Mouse (Mus musculus) myocyte (in vitro differentiated cells): ENCODE measurements around the gene Ust. TPM values are rescaled to one million over a fixed set of nuclear protein-coding genes. Genes with fewer than 3 reads are reported as not detected.

ENCODE experiments used
- H3K27me3 ChIP-seq: one replicate; pipeline ENCODE4 v1.6.1; 2011; ENCODE audit not compliant: control insufficient read depth, insufficient read depth, insufficient read length
- H3K36me3 ChIP-seq: one replicate; pipeline ENCODE4 v1.6.1; 2011; ENCODE audit not compliant: control insufficient read depth, insufficient read depth
- H3K4me2 ChIP-seq: one replicate; pipeline ENCODE4 v1.6.1; 2011; ENCODE audit warnings: low read depth, control low read depth
- H3K4me3 ChIP-seq: one replicate; pipeline ENCODE4 v1.5.1; 2011; ENCODE audit warnings: mild to moderate bottlenecking, control low read depth, moderate library complexity
- H3K79me2 ChIP-seq: one replicate; pipeline ENCODE4 v1.6.1; 2011; ENCODE audit not compliant: control insufficient read depth, insufficient read depth
- H3ac ChIP-seq: one replicate; pipeline ENCODE4 v1.6.1; 2011; ENCODE audit not compliant: control insufficient read depth, insufficient read length
- CEBPB ChIP-seq: IDR thresholded peaks from 2 replicates; pipeline ENCODE4 v1.6.1; 2011; ENCODE audit warnings: mild to moderate bottlenecking, moderate library complexity; ENCODE audit not compliant: poor library complexity, insufficient read depth, severe bottlenecking
- E2F4 ChIP-seq: IDR thresholded peaks from one replicate; pipeline ENCODE4 v1.6.1; 2011; ENCODE audit warnings: mild to moderate bottlenecking, control low read depth, moderate library complexity; ENCODE audit not compliant: insufficient read depth
- MAX ChIP-seq: IDR thresholded peaks from one replicate; pipeline ENCODE4 v1.6.1; 2011; ENCODE audit warnings: low read depth, mild to moderate bottlenecking, control low read depth
- MYOD1 ChIP-seq, 3 experiments: IDR thresholded peaks; one replicate each; pipeline ENCODE4 v1.6.1; 2011; ENCODE audit warnings: control low read depth in 2 of 3, low read depth in 2 of 3, mild to moderate bottlenecking in 2 of 3, moderate library complexity in 1 of 3; ENCODE audit not compliant: insufficient read length in 2 of 3, control insufficient read depth in 1 of 3
- MYOG ChIP-seq, 3 experiments: IDR thresholded peaks; one replicate each; pipeline ENCODE4 v1.6.1; 2011; ENCODE audit warnings: control low read depth in 2 of 3, low read depth in 2 of 3, mild to moderate bottlenecking in 2 of 3; ENCODE audit not compliant: insufficient read length in 2 of 3, control insufficient read depth in 1 of 3, insufficient read depth in 1 of 3
- POLR2A ChIP-seq: IDR thresholded peaks from one replicate; pipeline ENCODE4 v1.6.1; 2011; ENCODE audit warnings: low read depth, mild to moderate bottlenecking, control low read depth, moderate library complexity; ENCODE audit not compliant: insufficient read length
- POLR2AphosphoS2 ChIP-seq: IDR thresholded peaks from one replicate; pipeline ENCODE4 v1.6.1; 2011; ENCODE audit warnings: low read depth, control low read depth; ENCODE audit not compliant: insufficient read length
- REST ChIP-seq: IDR thresholded peaks from one replicate; pipeline ENCODE4 v1.6.1; 2011; ENCODE audit warnings: mild to moderate bottlenecking, control low read depth, moderate library complexity; ENCODE audit not compliant: insufficient read depth, insufficient read length
- SRF ChIP-seq: IDR thresholded peaks from one replicate; pipeline ENCODE4 v1.6.1; 2011; ENCODE audit warnings: low read depth; ENCODE audit not compliant: control insufficient read depth, insufficient read length
- TCF12 ChIP-seq: IDR thresholded peaks from one replicate; pipeline ENCODE4 v1.6.1; 2011; ENCODE audit warnings: mild to moderate bottlenecking, control low read depth; ENCODE audit not compliant: poor library complexity, insufficient read depth, severe bottlenecking
- TCF3 ChIP-seq: IDR thresholded peaks from one replicate; pipeline ENCODE4 v1.6.1; 2011; ENCODE audit warnings: low read depth, control low read depth; ENCODE audit not compliant: insufficient read length
- USF1 ChIP-seq: IDR thresholded peaks from one replicate; pipeline ENCODE4 v1.6.1; 2011; ENCODE audit warnings: low read depth, mild to moderate bottlenecking, control low read depth, moderate library complexity
- polyA plus RNA-seq: library from polyadenylated mRNA; unstranded; fragments of >200 nt; fragmentation: generic; extraction: Trizol; gene quantifications from one replicate; pipeline ENCODE4 v1.2.1, GENCODE M21; 2012; ENCODE audit warnings: missing spikeins

The Ust gene
- polyA plus RNA-seq, 1 experiment: 7.3 TPM

- Histone ChIP-seq H3K4me2 (no peak overlapping the region), H3K36me3 (no peaks in the 10 kb centered on the region), H3K4me3 (no peak overlapping the region), H3K79me2 (peaks cover 13% of the 10 kb centered on the region), H3ac (no peak overlapping the region), H3K27me3 (no peaks in the 10 kb centered on the region)
- no peak for TF ChIP-seq CEBPB
- TF ChIP-seq REST: no peak
Measured at GRCm38 (mm10) chr10:8521536-8521935, 2.9 kb upstream of the Ust start.

GRCm38 (mm10) chr10:8520766-8521395 is 2.3 kb upstream of the Ust start:
- TF ChIP-seq TCF12: no peak
- TF ChIP-seq REST: no peak
- TF ChIP-seq CEBPB: no peak
- TF ChIP-seq POLR2A: no peak
- TF ChIP-seq USF1: no peak
- TF ChIP-seq E2F4: no peak
- TF ChIP-seq MYOD1 (IDR thresholded peaks at IDR 0.05; ENCODE audit: control insufficient read depth in 1 of 3, insufficient read length in 2 of 3, low read depth in 2 of 3): no peak
- no peak for TF ChIP-seq MAX
- no peak for TF ChIP-seq MYOG (IDR thresholded peaks at IDR 0.05; ENCODE audit: control insufficient read depth in 1 of 3, insufficient read depth in 1 of 3, insufficient read length in 2 of 3, low read depth in 2 of 3)
- TF ChIP-seq SRF: no peak
- no peak for TF ChIP-seq TCF3
- TF ChIP-seq POLR2AphosphoS2: no peak
- no peak overlapping the region for H3K4me3 ChIP-seq
- H3ac ChIP-seq: no peak overlapping the region
- H3K79me2 ChIP-seq: peaks cover 18% of the 10 kb centered on the region
- no peaks in the 10 kb centered on the region for H3K36me3 ChIP-seq
- no peaks in the 10 kb centered on the region for H3K27me3 ChIP-seq
- H3K4me2 ChIP-seq: no peak overlapping the region

DNA sequence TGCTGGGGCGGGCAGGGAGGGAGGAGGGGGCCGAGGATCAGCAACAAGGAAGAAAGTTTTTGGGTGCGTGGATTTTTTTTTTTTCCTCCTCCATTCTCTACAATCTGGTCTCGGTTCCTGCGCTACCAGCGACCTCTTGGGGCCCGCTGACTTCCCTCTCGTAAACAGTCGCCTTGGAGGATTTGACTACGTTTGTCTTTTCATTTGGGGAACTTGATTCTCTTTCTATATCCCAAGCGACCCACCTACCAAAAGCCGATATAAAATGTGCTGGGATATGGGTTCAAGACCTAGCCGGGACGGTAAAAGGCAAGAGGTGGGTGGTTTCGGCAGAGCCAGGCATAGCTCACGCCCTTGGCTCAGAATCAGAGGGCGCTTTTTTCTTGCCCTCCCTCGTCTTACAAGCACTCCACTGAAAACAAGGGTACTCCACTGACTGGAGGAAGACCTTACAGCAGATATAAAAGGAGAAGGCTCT is 428 bp upstream of the Ust start:
- peak overlapping the region; percentile 73 for H3ac ChIP-seq
- peak overlapping the region; percentile 54 for H3K4me3 ChIP-seq
- H3K4me2 ChIP-seq: peak overlapping the region; percentile 74
- no peaks in the 10 kb centered on the region for H3K36me3 ChIP-seq
- no peak for TF ChIP-seq POLR2A
- no peak for TF ChIP-seq CEBPB
- TF ChIP-seq MAX: no peak
- no peak for TF ChIP-seq USF1
- no peak for TF ChIP-seq MYOG (IDR thresholded peaks at IDR 0.05; ENCODE audit: control insufficient read depth in 1 of 3, insufficient read depth in 1 of 3, insufficient read length in 2 of 3, low read depth in 2 of 3)
- no peak for TF ChIP-seq POLR2AphosphoS2
- no peak for TF ChIP-seq TCF12
- TF ChIP-seq TCF3: no peak
- no peak for TF ChIP-seq E2F4
- no peak for TF ChIP-seq REST
- TF ChIP-seq SRF: no peak
- TF ChIP-seq MYOD1 (IDR thresholded peaks at IDR 0.05; ENCODE audit: control insufficient read depth in 1 of 3, insufficient read length in 2 of 3, low read depth in 2 of 3): no peak
- no peaks in the 10 kb centered on the region for H3K27me3 ChIP-seq
- peaks cover 23% of the 10 kb centered on the region for H3K79me2 ChIP-seq

- Histone ChIP-seq H3ac (peak overlapping the region; percentile 73), H3K36me3 (no peaks in the 10 kb centered on the region), H3K79me2 (peaks cover 23% of the 10 kb centered on the region), H3K4me3 (peak overlapping the region; percentile 54), H3K4me2 (peak overlapping the region; percentile 82), H3K27me3 (no peaks in the 10 kb centered on the region)
- TF ChIP-seq SRF: no peak
- no peak for TF ChIP-seq TCF12
- no peak for TF ChIP-seq MAX
- no peak for TF ChIP-seq MYOD1 (IDR thresholded peaks at IDR 0.05; ENCODE audit: control insufficient read depth in 1 of 3, insufficient read length in 2 of 3, low read depth in 2 of 3)
- TF ChIP-seq POLR2A: no peak
- no peak for TF ChIP-seq E2F4
Measured at GRCm38 (mm10) chr10:8517591-8518140, 959 bp downstream of the Ust start.

- peak overlapping the region; percentile 54 for H3K4me3 ChIP-seq
- no peak for TF ChIP-seq POLR2A
- TF ChIP-seq E2F4: no peak
- TF ChIP-seq USF1: no peak
- no peak for TF ChIP-seq MYOG (IDR thresholded peaks at IDR 0.05; ENCODE audit: control insufficient read depth in 1 of 3, insufficient read depth in 1 of 3, insufficient read length in 2 of 3, low read depth in 2 of 3)
- TF ChIP-seq POLR2AphosphoS2: no peak
- no peak for TF ChIP-seq TCF3
- TF ChIP-seq TCF12: no peak
- no peak for TF ChIP-seq SRF
- no peak for TF ChIP-seq CEBPB
- TF ChIP-seq MYOD1 (IDR thresholded peaks at IDR 0.05; ENCODE audit: control insufficient read depth in 1 of 3, insufficient read length in 2 of 3, low read depth in 2 of 3): no peak
- TF ChIP-seq REST: no peak
- TF ChIP-seq MAX: no peak
- no peaks in the 10 kb centered on the region for H3K36me3 ChIP-seq
- no peaks in the 10 kb centered on the region for H3K27me3 ChIP-seq
- peak overlapping the region; percentile 73 for H3ac ChIP-seq
- H3K79me2 ChIP-seq: peaks cover 26% of the 10 kb centered on the region
- H3K4me2 ChIP-seq: peak overlapping the region; percentile 82
Measured at GRCm38 (mm10) chr10:8516916-8517524, 1.6 kb downstream of the Ust start.
